Mouse (Mus musculus) limb, embryonic 15.5 days (tissue): Measurements from ENCODE around the gene Olfr1510. TPM values are rescaled to one million over a fixed set of nuclear protein-coding genes. Genes with fewer than 3 reads are reported as not detected.

Experiments
- polyA plus RNA-seq: library from polyadenylated mRNA; unstranded; fragments of >200 nt; fragmentation: Nextera tagmentation; extraction: Ambion mirVana; gene quantifications from 2 replicates; pipeline ENCODE4 v1.2.1, GENCODE M21; 2015

The Olfr1510 gene
- polyA plus RNA-seq, 1 experiment from 2014 or later = not detected

Other genes starting within 250 kb of the Olfr1510 start
- 47.4 and 51.4 TPM in 2 replicates for gene Supt16, start 217.0 kb downstream of the Olfr1510 start, polyA plus RNA-seq
- gene Chd8, start 156.6 kb downstream of the Olfr1510 start, polyA plus RNA-seq = 27.5 and 31.9 TPM in 2 replicates
- gene Tox4, start 135.2 kb downstream of the Olfr1510 start, polyA plus RNA-seq = 41.8 and 45.8 TPM in 2 replicates
- 24.0 and 25.0 TPM in 2 replicates for gene Rab2b, start 134.8 kb downstream of the Olfr1510 start, polyA plus RNA-seq
- 36.6 and 41.6 TPM in 2 replicates for gene Mettl3, start 109.2 kb downstream of the Olfr1510 start, polyA plus RNA-seq
- 13.3 and 15.2 TPM in 2 replicates for gene Sall2, start 85.6 kb downstream of the Olfr1510 start, polyA plus RNA-seq
- gene Olfr1513, start 58.0 kb downstream of the Olfr1510 start, polyA plus RNA-seq = not detected in 2 replicates
- gene Olfr1512, start 35.2 kb downstream of the Olfr1510 start, polyA plus RNA-seq = not detected in 2 replicates
- gene Olfr1511, start 17.0 kb downstream of the Olfr1510 start, polyA plus RNA-seq = not detected in 2 replicates
- not detected in 2 replicates for gene Olfr1509, start 28.6 kb upstream of the Olfr1510 start, polyA plus RNA-seq
- gene Olfr1508, start 53.1 kb upstream of the Olfr1510 start, polyA plus RNA-seq = not detected in 2 replicates
- 0.37 TPM in 1 of 2 replicates, not detected in the other for gene Olfr1507, start 81.4 kb upstream of the Olfr1510 start, polyA plus RNA-seq